Mouse (Mus musculus) liver, adult (tissue): ENCODE measurements around the gene Gm45713.
A peak's percentile ranks its signal among the peaks of the same experiment; 100 is the strongest.

Experiments
- GATA4 ChIP-seq: IDR thresholded peaks from 2 replicates; pipeline ENCODE4 v1.6.1; 2014; ENCODE audit warnings: mild to moderate bottlenecking, low read length; ENCODE audit not compliant: insufficient replicate concordance

The Gm45713 gene

DNA sequence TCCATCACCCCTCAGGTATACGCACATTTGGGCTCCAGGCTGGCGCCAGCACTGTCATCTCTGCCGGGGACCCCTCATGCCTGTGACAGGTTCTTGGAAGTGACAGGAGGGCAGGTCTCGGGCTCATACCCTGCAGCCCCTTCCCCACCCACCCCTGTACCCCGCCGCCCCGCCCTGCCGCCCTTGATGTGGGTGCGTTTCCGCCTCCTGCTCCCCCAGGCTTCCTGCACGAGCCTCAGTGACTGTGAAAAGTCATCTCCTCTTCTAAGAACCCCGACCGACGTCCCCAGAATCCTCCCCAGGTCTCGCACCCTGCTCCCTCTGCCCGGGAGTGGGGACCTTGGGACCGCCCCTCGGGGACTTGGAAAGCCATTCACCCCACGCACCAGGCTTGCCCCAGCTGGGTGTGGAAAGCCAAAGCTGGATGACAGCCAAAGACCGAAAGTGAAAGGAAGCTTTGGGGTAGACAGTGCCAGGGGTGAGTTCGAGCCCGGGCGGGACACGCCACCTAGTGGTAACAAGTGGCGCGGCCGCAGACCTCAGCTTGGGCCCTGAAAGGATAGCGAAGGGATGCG is at the start of gene Gm45713, which contains the start of gene Flt3l:
Gene Gm45713, minus strand, starts transcription at position 239 of the 575 bp plus-strand sequence.
Gene Flt3l, minus strand, starts transcription at position 440 of the 575 bp plus-strand sequence.
- 0 out of 2 replicates have a peak, but pooled peaks have one; percentile 9 for TF ChIP-seq GATA4

DNA sequence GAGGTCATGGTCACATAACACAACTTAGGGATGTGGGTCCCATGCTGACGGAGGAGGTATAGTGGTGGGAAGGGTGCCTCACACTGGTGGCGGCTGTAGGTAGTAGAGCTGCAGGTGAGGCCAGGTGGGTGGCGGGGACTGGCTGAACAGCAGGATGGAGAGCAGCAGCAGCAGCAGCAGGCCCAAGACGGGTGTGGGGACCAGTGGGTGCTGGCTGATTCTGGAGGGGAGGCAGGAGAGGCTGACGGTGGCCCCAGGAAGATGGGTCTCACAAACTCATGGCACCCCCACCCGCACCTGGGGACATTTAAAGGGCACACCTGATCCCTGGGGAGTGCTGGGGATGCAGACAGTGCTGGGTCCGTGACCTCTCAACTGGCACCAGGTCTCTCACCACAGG is 47.6 kb upstream of the Gm45713 start:
- TF ChIP-seq GATA4 = no peak

DNA sequence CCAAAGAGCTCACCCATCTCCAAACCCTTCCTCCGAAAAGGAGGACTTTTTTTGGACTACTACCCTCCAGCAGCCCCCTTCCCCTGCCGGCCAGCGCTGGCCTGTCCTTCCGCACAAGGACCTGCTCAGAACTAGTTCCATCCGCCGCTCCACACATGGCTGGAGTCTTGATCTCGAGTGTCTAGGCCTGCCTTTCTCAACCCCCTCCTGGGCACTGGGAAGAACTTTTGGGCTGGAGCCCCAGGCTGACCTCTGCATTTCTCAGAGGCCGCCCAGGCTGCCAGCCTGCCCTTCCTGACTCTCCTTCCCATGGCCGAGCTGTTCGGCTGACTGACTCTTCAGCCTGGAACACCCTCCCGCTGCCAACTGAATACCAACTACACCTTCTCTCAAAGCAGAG is 46.6 kb upstream of the Gm45713 start:
- no peak for TF ChIP-seq GATA4

DNA sequence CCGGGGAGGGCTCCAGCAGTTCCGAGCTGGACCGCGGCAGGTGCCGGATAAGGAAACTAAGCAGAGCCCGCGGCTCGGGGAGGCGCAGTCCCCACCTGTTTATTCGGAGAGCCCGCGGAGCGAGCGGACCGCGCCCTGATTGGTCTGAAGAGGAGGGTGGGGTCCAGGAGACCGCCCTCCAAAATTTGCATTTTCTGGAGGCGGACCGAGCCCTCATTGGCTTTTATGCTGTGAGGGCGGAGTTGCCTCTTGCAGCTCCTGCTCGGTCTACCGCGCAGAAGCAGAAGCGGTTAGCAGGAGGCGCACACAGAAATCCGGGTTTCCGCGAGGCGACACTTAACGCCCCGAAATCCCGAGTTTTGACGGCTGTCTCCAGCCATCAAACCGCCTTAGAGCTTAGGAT is 46.2 kb upstream of the Gm45713 start:
- TF ChIP-seq GATA4 = no peak

DNA sequence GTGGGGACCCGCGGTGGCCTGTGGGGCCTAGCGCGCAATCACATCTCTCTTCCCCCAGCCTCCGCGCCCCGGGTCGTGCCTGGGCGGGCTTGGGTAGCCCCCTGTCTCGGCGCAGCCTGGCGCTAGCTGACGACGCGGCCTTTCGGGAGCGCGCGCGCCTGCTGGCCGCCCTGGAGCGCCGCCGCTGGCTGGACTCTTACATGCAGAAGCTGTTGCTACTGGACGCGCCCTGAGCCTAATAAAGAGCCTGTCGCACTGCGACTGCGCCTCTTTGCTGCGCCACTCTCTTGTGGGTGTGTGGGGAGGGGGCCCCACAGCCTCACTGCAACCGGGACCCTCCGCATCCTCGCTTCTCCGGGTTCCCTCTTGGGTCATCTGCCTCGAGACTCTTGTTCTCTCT is 45.5 kb upstream of the Gm45713 start:
- no peak for TF ChIP-seq GATA4

DNA sequence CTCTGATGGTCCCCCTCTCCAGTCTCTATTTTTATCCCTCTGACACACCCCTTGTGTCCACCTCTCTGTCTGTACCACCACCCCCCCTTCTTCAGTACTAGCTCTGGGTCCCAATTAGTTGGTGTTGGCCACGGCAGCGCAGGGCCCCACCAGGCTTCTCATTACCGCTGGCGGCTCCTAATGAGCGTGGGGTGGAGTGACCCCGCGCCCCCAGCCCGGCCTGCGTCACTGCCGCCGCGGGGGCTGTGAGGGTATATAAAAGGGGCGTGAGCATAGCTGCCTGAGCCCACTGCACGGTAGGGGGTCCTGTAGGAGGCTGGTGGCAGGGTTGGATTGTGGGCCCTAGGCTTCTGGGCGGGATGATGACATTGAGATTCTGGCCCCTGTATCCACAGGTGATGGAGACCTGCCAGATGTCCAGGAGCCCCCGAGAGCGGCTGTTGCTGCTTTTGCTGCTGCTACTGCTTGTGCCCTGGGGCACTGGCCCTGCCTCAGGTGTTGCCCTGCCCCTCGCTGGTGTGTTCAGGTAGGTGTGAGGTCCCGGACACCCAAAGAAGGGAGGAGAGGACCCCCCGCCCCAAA is 45.0 kb upstream of the Gm45713 start, which contains the start of gene Pth2:
Gene Pth2, plus strand, starts transcription at position 100 of the 582 bp plus-strand sequence.
- TF ChIP-seq GATA4 = no peak

DNA sequence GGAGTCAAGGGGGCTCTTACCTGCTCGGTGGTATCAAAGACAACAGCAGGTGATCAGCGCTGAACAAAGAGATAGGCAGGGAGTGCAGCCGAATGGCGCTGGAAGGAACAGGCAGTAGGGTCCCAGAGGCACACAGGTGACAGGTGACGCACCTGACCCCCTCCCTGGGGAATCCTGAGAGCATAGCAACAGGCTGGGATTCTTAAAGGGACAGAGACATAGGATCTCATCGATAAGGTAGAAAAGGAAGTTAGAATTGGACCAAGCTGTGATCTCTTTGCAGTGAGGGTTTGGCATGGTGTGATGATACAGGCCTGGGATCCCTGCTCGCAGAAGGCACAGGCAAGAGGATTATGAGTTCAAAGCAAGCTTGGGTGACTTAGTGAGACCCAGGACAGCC is 43.4 kb upstream of the Gm45713 start, which contains the start of gene Gfy:
Gene Gfy, minus strand, starts transcription at position 101 of the 400 bp plus-strand sequence.
- TF ChIP-seq GATA4 = no peak

DNA sequence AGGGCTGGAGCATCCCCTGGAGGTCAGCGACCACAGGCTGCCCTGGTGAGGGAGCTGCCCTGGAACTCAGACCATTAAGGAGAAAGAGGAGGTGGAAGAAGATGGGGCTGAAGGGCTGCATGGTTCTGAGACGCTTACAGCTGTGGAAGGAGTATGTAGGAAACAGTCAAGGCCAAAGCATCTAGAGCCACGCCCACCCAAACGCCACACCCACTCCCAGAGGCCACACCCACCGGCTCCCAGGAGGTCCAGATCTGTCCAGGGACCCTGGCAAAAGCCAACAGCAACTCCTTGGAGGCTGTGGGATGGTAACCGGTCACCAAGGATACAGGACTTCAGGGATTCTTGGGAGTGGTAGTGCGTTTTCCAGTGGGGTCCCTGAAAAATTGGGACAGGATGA is 42.5 kb upstream of the Gm45713 start:
- TF ChIP-seq GATA4 = no peak

DNA sequence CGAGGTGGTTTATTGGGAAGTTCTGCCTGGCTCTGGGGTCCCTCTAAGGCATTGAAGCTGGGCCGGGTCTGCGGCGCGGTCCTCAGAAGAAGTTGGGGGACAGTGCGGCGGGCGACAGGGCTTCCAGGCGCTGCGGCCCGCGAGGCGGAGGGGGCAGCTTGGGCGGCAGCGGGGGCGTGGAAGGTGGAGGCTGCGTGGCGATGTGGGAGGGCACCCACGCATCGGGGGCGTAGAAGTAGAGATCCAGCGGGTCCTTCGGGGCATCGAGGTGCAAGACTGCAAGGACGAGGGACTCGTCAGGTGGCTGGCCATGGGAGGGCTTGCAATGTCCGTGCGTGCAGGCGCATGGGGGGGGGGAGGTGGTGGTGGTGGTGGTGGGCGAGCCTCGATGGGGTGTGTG is 40.3 kb upstream of the Gm45713 start:
- no peak for TF ChIP-seq GATA4

DNA sequence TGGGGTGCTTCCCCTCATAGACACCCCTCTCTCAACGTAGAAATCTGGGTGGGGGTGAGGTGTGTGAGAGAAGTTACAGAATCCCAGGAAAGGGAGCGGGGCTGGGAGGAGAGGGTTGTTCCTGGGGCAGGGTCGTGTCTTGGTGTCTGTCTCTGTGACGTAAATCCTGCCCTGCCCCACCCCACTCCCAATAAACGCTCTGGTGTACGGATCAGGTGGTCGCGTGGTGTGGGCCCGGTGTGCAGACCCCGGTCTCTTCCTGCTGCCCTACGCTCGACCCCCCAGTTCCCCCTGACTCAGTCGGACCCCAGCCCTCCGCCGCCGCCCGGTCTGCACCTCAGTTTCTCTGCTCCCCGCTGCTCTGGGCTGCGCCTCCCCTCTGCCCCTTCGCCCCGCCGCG is 39.9 kb upstream of the Gm45713 start:
- no peak for TF ChIP-seq GATA4

DNA sequence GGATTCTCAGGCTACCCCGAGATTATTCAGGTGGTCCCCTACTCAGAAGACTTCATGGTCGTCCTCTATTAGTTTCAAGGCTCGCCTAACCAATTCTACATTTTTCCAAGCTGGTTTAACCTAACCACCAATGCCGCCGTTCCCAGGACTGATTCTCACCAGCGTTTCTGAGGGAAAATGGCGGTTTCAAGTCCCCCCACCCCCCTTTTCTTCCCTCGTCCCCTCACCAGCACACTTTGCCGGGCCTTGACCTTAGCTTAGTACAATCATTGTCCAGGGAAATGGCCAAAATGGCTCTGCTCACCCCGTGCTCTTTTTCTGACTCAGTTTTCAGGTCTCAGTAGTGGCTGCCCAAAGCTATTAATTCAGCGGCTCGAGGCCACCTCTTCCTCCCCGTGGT is 39.4 kb upstream of the Gm45713 start:
- TF ChIP-seq GATA4 = no peak

DNA sequence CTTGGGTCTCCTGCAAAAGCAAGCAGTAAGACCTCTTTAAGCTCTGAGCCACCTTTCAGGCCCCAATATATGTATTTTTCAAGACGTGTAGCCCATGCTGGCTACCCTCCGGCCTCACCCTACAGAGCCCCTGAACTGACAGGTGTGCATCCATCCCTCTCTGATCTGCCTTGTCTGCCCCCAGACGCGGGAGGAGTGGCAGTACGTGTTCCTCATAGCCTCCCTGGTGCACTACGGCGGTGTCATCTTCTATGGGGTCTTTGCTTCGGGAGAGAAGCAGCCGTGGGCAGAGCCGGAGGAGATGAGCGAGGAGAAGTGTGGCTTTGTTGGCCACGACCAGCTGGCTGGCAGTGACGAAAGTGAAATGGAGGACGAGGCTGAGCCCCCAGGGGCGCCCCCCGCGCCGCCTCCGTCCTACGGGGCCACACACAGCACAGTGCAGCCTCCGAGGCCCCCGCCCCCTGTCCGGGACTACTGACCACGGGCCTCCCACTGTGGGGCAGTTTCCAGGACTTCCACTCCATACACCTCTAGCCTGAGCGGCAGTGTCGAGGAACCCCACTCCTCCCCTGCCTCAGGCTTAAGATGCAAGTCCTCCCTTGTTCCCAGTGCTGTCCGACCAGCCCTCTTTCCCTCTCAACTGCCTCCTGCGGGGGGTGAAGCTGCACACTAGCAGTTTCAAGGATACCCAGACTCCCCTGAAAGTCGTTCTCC is 38.7 kb upstream of the Gm45713 start:
- no peak for TF ChIP-seq GATA4

DNA sequence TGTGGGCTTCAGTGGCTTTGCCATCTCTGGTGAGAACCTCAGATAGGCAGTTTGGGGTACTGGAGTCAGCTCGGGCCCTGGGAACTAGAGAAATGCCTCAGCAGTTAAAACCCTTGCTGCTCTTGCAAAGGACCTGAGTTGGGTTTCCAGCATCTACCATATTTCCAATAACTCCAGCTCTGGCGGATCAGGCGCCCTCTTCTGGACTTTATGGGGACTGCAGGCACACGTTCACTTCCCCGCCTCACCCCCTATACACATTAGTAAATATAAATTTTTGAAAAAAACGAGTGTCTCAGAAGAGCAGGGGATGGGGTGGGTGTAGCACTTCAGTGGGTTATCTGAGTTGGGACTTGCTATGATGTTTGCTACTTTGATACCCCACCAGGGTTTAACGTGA is 36.9 kb upstream of the Gm45713 start:
- TF ChIP-seq GATA4 = no peak

DNA sequence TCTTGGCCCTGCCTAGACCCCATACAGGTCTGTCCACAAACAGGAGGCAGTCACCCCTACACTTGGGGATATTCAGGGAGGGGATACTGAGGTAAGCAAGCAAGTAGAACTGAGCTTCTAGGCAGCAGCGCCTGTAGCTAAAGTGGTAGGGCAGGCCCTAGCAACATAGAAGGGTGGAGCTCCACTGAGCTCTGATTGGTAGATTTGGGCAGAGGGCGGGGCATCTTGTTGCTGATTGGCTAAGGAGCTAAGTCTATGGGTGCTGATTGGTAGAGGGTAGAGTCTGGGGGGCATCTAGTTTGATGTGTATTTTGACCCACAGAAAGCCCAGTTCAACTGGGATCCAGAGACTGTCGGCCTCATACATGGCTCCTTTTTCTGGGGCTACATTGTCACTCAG is 33.5 kb upstream of the Gm45713 start:
- no peak for TF ChIP-seq GATA4

DNA sequence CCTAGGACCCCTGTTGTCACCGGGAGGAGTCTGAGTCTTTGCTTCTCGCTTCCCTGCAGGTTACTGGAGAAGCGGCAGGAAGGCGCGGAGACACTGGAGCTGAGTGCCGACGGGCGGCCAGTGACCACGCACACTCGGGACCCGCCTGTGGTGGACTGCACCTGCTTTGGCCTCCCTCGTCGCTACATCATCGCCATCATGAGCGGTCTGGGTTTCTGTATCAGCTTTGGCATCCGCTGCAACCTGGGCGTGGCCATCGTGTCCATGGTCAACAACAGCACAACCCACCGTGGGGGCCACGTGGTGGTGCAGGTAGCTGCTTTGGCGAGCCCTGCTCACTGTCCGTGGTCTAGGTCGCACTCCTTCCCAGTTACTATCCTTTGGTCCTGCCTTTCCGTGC is 32.6 kb upstream of the Gm45713 start:
- no peak for TF ChIP-seq GATA4

DNA sequence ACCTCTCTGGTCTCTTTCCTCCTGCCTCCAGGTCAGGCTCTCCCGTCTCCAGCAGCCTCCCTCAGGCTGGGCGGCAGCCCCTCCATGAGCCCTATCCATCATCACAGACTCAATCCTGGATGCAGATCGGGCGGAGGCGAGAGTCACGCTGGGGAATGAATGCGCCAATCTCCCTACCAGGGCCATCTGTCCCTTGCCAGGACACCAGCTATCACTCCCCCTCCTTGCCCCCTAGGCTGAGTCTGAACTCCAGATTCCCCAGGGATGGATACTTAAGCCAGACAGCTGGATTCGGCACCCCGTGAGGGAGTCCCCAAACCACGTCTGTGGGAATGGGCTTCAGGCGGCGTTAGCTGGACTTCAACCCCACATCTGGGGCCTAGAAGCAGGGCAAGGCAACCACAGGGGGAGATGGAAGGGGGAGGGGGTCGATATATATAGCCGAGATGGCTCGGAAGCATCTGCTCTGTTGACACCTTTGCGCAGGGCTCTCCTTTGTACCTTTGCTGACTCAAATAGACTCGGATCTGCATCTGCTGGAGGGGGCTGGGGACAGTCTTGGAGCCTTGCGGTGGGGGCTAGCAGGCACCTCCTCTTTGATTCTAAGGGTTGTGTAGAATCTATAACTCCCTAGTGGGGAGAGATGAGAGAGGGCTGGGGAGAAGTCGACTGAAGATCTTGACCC is 31.9 kb upstream of the Gm45713 start:
- TF ChIP-seq GATA4 = no peak

DNA sequence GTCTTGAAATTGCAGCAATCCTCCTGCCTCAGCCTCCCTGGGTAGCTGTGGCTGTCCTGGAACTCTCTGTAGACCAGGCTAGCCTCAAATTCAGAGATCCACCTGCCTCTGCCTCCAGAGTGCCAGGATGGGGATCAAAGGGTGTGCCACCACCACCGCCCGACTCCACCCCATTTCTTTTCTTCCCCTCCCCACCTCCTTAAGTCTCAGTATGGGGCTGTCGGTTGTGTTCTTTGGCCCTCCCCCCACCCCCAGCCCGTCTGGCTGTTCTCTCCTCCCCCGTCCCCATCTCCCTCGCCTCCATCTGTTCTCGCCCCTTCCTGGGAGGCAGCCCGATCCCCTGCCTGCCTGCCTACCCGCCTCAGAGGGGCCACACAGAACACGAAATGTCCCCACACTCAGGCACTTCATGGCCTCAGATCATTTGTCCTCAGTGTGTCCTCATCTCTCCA is 30.9 kb upstream of the Gm45713 start:
- no peak for TF ChIP-seq GATA4
